Mouse (Mus musculus): ENCODE results near the gene Pxn. TPM values are rescaled to one million over a fixed set of nuclear protein-coding genes. Genes with fewer than 3 reads are reported as not detected.

Pxn gene
- total RNA-seq (2023): 58.9 TPM

DNA sequence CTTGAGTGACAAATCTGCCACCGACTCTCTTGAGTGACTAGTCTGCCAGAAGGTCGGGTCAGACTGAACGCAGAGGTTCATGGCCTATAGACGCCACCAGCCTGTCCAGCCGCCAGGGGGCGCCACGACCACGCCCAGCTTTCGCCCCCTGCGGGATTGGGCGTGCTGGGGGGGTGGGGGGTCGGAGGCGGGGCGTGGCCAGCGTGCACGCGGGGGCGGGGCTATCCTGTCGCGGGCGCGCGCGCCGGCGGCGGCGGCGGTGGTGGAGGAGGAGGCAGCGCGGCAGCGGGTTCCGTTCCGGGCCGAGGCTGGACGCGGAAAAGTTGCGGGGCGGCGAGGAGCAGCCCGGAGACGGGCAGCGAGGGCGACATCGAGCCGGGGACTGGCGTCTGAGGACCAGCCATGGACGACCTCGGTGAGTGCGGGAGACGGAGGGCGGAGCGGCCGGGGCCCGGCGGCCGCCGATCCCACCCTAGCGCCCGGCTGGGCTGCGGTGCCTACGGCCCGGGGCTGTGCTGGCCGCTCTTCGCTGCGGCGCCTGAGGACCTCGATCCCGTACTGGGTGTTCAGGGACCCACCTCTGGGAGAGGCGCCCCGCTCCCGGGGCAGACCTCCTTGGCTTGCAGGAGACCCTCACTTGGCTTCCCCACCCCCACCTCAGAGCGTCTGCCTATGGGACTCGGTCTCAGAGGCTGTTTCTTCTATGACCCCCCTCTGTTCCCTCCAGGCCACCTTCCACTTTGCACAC, at the start of gene Pxn:
Pxn (plus strand) TSS at position 223 of the 748 bp plus-strand sequence.

DNA sequence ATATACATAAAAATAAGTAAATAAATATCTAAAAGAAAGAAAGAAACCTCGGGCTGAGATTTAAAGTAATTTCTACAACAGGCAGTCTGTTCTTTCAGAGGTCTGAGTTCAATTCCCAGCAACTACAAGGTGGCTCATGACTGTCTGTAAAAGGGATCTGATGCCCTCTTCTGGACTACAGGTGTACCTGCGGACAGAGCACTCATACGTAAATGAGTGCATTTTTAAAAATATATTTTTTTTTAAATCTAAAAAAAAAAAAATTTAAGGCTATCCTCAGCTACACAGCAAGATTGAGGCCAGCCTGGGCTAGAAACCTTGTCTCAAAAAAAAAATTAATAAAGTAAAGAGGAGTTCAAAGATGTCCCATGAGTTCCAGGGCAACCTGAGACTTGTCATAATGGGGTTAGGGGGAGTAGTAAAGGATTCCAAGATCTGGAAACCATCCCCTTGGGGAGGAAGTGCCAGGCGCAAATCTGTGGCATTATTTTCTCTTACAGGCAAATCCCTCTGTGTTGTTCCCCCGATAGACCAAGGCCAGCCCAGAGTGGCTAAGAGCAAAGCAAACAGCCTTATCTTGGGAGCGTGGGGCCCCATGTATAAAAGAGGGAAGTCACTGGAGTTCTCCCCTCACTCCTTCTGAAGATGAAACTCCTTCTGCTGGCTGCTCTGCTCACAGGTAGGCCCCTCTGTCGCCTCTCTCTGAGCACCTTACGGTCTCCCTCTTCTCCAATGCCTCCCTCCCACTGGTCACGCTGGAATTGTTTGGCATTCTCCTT, 40.6 kb upstream of the Pxn start, which contains the start of gene Pla2g1b:
Pla2g1b (plus strand) TSS at position 621 of the 779 bp plus-strand sequence.

DNA sequence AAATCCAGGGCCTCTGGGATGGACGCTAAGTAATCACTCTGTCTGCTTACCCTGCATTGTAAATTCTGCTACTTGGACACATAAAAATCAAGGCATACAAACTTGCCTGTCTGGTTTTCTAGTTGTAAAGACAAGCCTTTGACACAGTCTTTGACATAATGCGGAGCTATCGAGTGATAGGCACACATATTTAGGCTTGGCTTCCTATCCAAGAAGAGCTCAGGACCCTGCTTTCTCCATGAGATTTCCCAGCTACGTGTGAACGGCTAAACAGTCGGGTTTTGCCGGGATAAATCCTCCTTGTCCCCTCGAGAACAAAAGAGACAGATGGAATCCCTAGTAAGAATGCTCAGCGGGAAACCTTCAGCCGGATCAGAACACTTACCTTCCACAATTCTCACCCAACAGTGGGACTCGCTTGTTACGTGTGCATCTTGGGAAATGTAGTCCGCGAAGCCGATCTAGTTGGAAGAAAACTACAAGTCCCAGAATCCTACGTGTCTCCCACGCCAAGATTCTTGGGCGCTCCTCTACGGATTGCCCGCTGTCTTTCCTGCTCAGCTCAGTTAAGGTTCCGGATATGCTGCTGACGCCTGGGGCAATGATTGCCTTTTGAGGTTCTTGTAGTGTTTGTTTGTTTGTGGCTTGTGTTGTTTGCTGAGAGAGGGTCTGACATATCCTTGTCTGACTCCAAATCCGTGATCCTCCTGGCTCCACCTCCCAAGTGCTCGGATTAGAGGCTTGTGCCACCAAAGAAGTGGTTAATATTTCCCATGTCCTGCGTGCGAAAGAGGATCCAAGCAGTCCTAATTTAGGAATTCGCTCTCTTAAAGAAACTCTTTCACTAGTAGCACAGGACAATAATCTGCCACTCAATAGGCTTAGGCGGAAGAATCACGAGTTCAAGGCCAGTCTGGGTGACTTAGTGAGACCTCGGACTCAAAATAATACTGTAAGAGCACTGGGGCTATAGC, 22.2 kb upstream of the Pxn start, which contains the start of gene Sirt4:
Sirt4 (minus strand) TSS at position 779 of the 974 bp plus-strand sequence.

DNA sequence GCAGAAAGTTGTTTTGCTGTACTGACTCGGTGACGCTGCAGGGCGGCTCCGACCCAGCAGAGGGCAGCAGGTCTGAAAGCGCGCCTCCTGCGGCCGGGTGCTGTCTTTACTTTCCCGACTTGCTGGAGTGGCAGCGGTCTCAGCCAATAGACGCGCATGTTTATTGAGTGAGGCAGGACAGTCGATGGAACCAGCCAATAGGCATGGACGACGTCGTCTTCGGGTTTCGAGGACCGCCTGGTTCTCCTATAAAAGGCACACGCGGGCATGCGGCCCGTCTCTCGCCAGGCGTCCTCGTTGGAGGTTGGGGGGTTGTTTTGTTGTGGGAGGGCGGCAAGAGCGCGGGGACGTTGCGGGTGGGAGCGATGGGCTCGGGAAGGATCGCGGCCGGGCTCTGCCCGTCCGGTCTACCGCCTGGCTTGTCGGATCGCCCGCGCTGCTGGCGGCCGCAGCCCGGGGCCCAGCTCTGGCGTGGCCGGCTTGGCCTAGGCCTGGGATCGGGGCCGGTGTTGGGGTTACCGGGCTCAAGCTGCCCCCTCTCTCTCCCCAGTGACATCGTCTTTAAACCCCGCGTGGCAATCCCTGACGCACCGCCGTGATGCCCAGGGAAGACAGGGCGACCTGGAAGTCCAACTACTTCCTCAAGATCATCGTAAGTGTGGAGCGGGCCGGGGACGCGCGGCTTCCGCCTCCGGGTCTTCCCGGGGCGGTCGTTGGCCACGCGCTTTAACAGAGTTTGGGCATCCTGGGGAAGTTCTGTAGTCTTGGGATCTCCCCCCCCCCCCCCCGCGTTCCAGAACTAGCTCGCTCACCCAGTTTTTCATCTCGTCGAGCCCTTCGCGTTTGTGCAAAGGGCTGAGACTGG, 53.0 kb downstream of the Pxn start, which contains the start of gene Rplp0:
Rplp0 (plus strand) TSS at position 231 of the 865 bp plus-strand sequence.

DNA sequence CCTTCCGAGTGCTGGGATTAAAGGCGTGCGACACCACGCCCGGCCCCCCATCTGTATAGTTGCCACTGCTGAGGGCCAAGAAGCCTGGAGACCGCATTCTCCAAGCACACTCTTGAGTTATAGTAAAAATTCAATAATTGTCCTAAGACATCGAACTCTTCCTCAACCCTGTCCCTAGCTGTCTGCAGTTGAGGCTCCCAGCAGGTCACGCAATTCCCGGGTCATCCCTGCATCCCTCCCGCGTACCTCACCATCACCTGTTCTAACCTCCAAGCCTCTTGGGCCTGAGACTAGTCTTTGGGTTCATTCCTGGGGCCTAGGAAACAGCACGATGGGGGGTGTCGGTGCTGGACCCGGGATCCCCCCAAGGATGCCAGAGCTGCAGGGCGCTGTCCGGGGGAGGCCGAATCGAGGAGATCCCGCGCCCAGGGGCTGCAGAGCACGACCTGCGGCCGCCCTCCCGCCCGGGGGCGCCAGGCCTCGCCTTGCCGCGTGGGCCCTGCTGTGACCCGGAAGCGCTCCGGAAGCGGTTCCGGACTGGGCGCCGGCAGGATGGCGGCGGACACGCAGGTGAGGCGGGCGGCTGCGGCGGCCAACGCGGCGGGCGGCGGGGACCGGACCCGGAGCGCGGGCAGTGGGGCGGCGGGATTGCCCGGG, 58.4 kb downstream of the Pxn start, which contains the start of gene Gcn1l1:
Gcn1l1 (plus strand) TSS at position 518 of the 657 bp plus-strand sequence.

Other genes with a start within 250 kb of the Pxn start
- gene Rnf10, start 233.8 kb upstream of the Pxn start, total RNA-seq (2023): 170 TPM
- 23.6 TPM for gene Coq5, start 227.0 kb upstream of the Pxn start, total RNA-seq (2023)
- 250 TPM for gene Dynll1, start 205.7 kb upstream of the Pxn start, total RNA-seq (2023)
- gene Srsf9, start 179.5 kb upstream of the Pxn start, total RNA-seq (2023): 35.0 TPM
- 5.1 TPM for gene Gatc, start 165.5 kb upstream of the Pxn start, total RNA-seq (2023)
- gene Triap1, start 165.5 kb upstream of the Pxn start, total RNA-seq (2023): 20.5 TPM
- gene Cox6a1, start 157.7 kb upstream of the Pxn start, total RNA-seq (2023): 220 TPM
- not detected for gene Msi1, start 77.1 kb upstream of the Pxn start, total RNA-seq (2023)
- not detected for gene Pla2g1b, start 40.4 kb upstream of the Pxn start, total RNA-seq (2023)
- gene Sirt4, start 22.0 kb upstream of the Pxn start, total RNA-seq (2023): 11.7 TPM
- gene Rplp0, start 52.8 kb downstream of the Pxn start, total RNA-seq (2023): 2,629 TPM
- gene Gcn1l1, start 58.6 kb downstream of the Pxn start, total RNA-seq (2023): 113 TPM
- gene Rab35, start 125.2 kb downstream of the Pxn start, total RNA-seq (2023): 72.9 TPM
- 108 TPM for gene Bicdl1, start 224.9 kb downstream of the Pxn start, total RNA-seq (2023)

Data from CD4-positive naive resting alpha-beta T cell, adult 57 days (primary cell).